Mouse (Mus musculus) left cerebral cortex, adult 9 months (tissue): ENCODE data around the gene Agtpbp1.

Experiments used
- DNase-seq, 2 experiments: peaks; one replicate each; pipeline ENCODE4 v3.0.0; 2022; ENCODE audit warnings: low spot score in 2 of 2

The Agtpbp1 gene

GRCm38 (mm10) chr13:59431124-59431864 lies 153.7 kb downstream of the Agtpbp1 start:
- no peak for DNase-seq

DNA sequence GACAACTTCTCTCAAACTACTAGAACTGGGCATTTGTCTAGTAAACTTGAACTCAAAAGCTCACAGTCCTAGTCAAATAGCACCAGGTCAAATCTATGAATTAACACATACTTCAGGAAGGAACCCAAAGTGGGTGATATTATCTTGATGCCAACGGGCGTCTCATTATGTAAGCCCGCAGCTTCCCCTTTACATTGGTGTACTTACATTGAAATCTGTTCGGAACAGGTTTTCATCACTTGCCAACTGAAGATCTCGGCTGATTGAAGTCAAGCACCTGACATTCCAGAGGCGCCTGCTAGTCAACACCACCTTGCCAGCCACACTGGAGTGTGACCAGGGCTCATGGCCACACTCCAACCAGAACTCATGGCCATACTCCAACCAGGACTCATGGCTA lies 155.7 kb downstream of the Agtpbp1 start:
- no peak for DNase-seq

- no peak for DNase-seq
These were observed 161.2 kb downstream of the Agtpbp1 start for GRCm38 (mm10) chr13:59423871-59424270.

GRCm38 (mm10) chr13:59416530-59417230 lies 168.3 kb downstream of the Agtpbp1 start:
- peak in 1 of 2 experiments; percentile 59 for DNase-seq

DNA sequence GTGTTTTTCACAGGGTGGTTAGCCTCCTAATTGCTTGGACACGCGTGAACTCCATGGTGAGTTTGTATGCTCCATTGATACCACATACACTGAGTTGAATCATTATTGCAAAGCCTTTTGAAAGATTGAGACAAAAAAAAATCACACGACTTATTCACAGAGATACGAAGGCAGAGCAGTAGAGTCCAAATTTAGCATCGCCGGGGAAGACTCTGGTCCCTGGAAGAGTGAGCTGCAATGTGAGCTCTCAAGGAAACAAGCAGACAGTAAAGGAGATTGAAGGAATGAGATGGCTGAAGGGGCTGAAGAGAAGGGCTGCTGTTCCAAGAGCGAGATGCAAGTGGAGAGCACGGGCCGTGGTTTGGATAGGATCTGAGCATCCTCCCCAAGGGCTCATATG lies 171.1 kb downstream of the Agtpbp1 start:
- DNase-seq = no peak

DNA sequence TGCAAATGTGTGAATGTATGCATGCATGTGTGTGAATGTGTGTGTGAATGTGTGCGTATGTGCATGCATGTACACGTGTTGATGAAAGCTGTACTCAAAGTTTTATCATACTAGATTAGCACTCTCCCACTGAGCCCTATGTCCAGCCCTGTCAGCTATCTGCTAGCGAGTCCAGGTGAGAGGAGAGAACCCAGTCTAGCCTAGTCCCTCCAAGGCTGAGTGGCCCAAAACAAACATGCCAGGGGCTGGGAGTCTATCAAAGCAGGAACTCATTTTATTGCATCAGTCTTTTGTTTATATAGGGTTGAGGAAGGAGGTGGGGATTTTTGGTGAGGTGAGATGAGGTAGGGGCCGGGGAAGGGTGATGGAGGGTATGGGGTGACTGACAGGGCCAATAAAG lies 172.4 kb downstream of the Agtpbp1 start:
- no peak for DNase-seq

DNA sequence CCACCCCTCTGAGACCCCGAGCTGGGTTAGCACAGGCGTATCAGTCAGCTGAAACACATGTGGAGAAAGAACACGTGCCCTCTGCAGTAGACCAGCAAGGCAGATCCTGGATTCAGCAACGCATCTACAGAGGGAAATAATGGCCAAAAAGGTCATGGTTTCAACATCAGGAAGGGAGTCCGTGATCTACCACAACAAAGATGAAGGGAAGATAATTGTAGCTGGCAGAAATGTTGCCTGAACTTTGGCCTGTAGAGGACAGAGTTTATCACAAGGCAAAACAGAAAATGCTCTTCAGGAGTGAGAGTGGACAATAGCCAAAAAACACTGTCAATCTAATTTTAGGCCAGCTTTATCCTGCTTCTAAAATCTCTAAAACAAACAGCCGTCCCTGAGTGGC lies 177.8 kb downstream of the Agtpbp1 start:
- DNase-seq = no peak

DNA sequence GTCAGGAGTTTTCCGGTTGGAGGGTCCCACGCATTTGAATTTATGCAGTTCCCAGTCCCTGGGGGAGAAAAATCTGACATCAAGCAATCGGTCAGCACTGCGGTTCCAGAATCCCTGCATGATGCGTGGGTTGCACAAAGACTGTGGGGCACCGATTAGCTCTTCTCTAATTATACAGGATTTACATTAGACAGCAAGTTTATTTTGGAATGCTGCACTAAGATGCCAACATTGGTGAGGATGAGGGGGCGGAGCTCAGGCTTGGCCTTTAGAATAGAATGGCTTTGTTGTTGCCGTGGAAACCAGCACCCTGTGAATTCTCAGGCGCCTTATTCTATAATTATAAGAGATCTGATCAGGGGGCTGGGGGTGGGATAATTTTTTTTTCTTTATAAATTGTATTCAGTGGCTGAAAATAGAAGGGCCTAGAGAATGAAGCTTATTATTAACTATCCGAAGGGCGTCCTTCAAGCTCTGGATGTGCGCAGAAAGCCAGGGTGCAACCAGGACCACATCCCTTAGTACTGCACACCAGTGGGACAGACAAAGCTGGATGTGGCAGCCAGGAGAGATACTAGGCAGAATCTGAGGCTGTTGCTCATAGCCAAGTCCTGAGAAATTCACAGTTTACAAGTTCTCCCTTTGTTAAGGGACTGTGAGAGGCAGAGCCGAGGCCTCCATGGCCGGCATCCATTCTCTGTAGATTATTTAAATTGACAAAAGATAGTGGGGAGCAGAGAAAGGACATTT lies 182.8 kb downstream of the Agtpbp1 start:
- peak; percentile 88 to 92 for DNase-seq

DNA sequence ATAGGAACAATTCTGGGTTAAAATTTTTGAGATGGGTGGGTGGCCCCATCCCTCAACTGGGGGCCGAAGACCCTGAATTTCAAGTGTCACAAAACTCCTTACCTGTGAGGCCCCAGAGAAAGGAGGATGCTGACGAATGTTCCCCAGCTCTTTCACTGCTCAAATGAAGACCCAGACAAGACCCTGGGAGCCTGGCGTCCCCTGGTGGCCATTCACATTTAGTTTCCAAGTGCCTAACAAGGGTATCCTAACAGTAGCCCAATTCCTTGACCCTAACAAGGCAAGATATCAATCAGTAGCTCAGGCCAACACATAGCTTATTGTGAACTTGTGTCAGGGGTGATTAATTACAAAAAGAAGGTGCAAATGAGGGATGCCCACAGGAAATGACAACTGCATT lies 187.5 kb downstream of the Agtpbp1 start:
- DNase-seq = peak in 1 of 2 experiments; percentile 55
